Mouse (Mus musculus): ENCODE data around the gene Olfr802. TPM values are rescaled to one million over a fixed set of nuclear protein-coding genes. Genes with fewer than 3 reads are reported as not detected.

Gene Olfr802
- not detected in 2 replicates for polyA plus RNA-seq (2016; fragmentation: Nextera tagmentation; extraction: Ambion mirVana)

DNA sequence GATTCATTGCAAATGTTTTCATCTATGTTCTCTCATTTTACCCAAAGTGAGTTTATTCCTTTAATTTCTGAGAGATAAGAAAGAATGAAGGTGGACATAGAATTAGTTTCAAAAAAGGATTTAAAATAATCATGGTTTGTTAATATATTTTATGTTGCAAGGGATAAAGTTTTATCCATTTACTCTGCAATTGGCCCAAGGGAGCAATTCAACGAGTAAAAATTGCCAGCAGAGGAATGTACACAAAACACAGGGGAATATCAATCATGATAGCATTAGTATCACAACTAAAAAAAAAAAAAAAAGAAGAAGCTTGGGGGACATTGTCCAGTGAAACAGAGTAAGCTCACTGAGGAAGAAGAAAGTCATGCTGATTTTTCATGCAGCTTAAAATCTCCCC is at the start of gene Olfr802:
TSS of gene Olfr802 (minus strand) at position 101 of the 400 bp plus-strand sequence.
- Histone ChIP-seq H3K27me3 (ENCODE audit: low read depth, poor library complexity, severe bottlenecking) (no peaks in the 10 kb centered on the region), H3K9me3 (replicated peaks) (no peaks in the 10 kb centered on the region), H3K27ac (replicated peaks) (no peak within 1 kb of the TSS), H3K4me1 (no peaks in the 10 kb centered on the region), H3K4me3 (no peak within 1 kb of the TSS), H3K36me3 (no peaks in the 10 kb centered on the region)
- no peak for DNase-seq (ENCODE audit: low spot score)
- 68% methylated on average over 1 of the region's 1 CpGs for WGBS

DNA sequence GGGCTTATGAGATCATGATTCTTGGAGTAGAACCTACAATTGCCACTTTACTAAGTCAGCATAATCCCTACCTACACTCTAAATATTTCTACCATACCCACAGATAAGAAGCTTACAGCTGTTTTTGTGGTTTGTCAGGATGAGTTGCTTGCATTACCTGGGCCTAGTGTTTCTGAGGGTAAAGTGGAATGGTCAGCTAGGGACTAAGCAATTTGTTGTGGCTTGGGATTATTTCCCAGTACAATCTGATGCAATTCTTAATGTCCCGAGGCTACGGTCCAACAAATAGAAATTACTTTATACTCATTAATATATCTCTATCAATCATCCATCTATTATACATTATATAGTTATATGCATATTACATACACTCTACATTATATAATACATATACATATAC is 41.3 kb upstream of the Olfr802 start, which contains the start of gene Olfr805:
TSS of gene Olfr805 (minus strand) at position 101 of the 400 bp plus-strand sequence.
- Histone ChIP-seq H3K27me3 (ENCODE audit: low read depth, poor library complexity, severe bottlenecking) (no peaks in the 10 kb centered on the region), H3K36me3 (no peaks in the 10 kb centered on the region), H3K4me3 (no peak within 1 kb of the TSS), H3K4me1 (no peaks in the 10 kb centered on the region), H3K9me3 (replicated peaks) (no peaks in the 10 kb centered on the region), H3K27ac (replicated peaks) (no peak within 1 kb of the TSS)
- WGBS = 94% methylated on average over 2 of the region's 2 CpGs
- no peak for DNase-seq (ENCODE audit: low spot score)

DNA sequence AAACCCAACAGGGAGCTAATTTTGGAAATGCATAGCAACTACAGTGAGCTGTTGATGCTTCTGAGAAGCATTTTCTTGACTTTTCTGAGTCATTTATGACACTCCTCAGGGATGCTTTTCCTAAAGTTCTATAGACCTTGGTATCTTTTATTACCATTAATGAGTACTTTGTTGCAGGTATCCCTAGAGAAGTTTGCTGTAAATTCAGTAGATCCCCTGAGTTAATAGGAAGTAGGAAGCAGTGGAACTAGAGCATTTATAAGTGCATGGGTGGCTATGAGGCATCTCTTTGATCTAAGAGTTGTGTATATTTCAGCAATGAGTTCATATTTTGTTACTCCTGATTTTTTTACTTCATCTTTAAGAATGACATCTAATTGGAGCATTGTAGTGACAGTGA is 14.9 kb upstream of the Olfr802 start, which contains the start of gene Olfr804:
TSS of gene Olfr804 (plus strand) at position 301 of the 400 bp plus-strand sequence.
- H3K4me3 ChIP-seq = no peak within 1 kb of the TSS
- no peak for DNase-seq (ENCODE audit: low spot score)
- no peaks in the 10 kb centered on the region for H3K4me1 ChIP-seq
- no peaks in the 10 kb centered on the region for H3K36me3 ChIP-seq
- H3K27me3 ChIP-seq (ENCODE audit: low read depth, poor library complexity, severe bottlenecking) = no peaks in the 10 kb centered on the region
- no peak within 1 kb of the TSS for H3K27ac ChIP-seq (replicated peaks)
- H3K9me3 ChIP-seq (replicated peaks) = no peaks in the 10 kb centered on the region

DNA sequence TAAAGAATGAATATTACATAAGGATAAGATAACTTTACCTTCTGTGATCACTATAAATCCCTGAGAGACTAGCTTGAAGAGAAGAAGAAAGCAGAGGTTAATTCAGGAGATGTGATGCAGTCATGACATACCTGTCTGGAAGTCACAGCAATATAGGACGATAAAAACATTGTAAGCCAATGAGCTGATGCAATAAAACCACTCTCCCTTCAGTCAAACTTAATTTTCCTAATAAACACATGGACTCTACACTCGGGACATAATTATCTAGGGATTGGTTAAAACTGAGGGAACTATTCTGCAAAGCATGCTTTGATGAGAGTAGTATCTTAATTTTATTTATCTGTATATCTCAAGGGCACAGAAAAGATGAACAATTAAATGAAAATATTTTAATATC is 6.2 kb upstream of the Olfr802 start, which contains the start of gene Olfr803:
TSS of gene Olfr803 (minus strand) at position 101 of the 400 bp plus-strand sequence.
- Histone ChIP-seq H3K4me3 (no peak within 1 kb of the TSS), H3K27ac (replicated peaks) (no peak within 1 kb of the TSS), H3K9me3 (replicated peaks) (no peaks in the 10 kb centered on the region), H3K36me3 (no peaks in the 10 kb centered on the region), H3K27me3 (ENCODE audit: low read depth, poor library complexity, severe bottlenecking) (no peaks in the 10 kb centered on the region), H3K4me1 (no peaks in the 10 kb centered on the region)
- WGBS = 91% methylated on average over 2 of the region's 2 CpGs
- DNase-seq (ENCODE audit: low spot score) = no peak

DNA sequence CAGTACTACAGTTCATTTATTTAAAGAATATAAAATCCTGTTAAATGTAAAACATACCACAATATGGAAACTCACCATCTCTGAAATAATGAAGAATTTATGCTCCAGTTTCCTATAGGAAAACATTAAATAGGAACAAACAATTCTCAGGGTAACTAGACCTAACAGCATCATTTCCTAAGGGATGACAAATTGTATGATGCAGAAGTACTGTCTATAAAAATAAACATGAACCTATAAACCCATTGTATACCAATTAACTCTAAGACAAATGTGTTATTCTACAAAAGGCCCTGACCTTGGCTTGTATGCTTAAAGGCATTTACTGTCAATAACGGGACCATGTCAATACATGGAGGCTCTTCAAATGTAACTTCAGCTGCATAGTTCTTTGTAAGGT is 14.2 kb downstream of the Olfr802 start, which contains the start of gene Olfr801:
TSS of gene Olfr801 (minus strand) at position 101 of the 400 bp plus-strand sequence.
- no peak for DNase-seq (ENCODE audit: low spot score)
- 82% methylated on average over 1 of the region's 1 CpGs for WGBS
- H3K4me1 ChIP-seq = no peaks in the 10 kb centered on the region
- H3K27me3 ChIP-seq (ENCODE audit: low read depth, poor library complexity, severe bottlenecking) = no peaks in the 10 kb centered on the region
- no peak within 1 kb of the TSS for H3K27ac ChIP-seq (replicated peaks)
- H3K4me3 ChIP-seq = no peak within 1 kb of the TSS
- no peaks in the 10 kb centered on the region for H3K36me3 ChIP-seq
- no peaks in the 10 kb centered on the region for H3K9me3 ChIP-seq (replicated peaks)

DNA sequence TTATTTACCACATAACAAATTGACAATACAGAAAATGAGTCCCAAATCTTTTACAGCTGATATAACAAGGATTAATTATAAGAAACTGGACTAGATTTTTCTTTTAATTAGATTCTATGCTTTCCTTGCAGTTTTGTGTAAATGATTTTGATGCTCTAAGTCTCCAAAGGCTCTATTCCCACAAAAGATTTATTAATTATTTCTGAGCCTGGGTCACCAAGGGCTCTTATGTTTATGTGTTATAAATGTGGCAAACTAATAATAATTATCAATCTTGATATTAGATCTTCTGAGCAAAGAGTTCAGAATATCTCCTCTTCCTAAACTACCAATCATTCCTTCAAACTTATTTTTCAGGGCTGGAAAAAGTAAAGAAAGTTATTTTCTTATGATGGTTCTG is 30.6 kb downstream of the Olfr802 start, which contains the start of gene Olfr800:
TSS of gene Olfr800 (plus strand) at position 301 of the 400 bp plus-strand sequence.
- Histone ChIP-seq H3K9me3 (replicated peaks) (no peaks in the 10 kb centered on the region), H3K4me1 (no peaks in the 10 kb centered on the region), H3K27ac (replicated peaks) (no peak within 1 kb of the TSS), H3K36me3 (no peaks in the 10 kb centered on the region), H3K27me3 (ENCODE audit: low read depth, poor library complexity, severe bottlenecking) (no peaks in the 10 kb centered on the region), H3K4me3 (no peak within 1 kb of the TSS)
- DNase-seq (ENCODE audit: low spot score) = no peak

DNA sequence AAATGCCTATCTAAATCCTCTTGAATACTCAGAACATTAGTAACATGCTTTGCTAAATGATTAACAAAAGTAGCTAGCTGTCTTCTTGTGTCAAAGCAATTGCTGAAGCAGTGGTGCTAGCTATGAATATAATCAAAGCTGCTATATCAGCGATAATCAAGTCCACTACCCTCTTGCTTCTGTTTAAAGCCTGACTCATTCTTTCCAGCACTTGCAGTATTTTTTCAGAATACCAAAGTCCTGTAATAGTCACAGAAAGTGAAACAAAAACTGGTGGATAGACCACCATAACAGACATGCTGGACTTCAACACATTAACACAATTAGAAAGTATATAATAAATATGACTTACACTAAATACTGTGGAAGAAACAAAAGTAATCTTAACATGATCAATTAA is 36.2 kb downstream of the Olfr802 start:
- Histone ChIP-seq H3K36me3 (no peaks in the 10 kb centered on the region), H3K27ac (replicated peaks) (no peak overlapping the region), H3K4me1 (no peaks in the 10 kb centered on the region), H3K27me3 (ENCODE audit: low read depth, poor library complexity, severe bottlenecking) (no peaks in the 10 kb centered on the region), H3K4me3 (no peak overlapping the region), H3K9me3 (replicated peaks) (no peaks in the 10 kb centered on the region)
- DNase-seq (ENCODE audit: low spot score) = no peak
- WGBS = 86% methylated on average over 1 of the region's 1 CpGs

DNA sequence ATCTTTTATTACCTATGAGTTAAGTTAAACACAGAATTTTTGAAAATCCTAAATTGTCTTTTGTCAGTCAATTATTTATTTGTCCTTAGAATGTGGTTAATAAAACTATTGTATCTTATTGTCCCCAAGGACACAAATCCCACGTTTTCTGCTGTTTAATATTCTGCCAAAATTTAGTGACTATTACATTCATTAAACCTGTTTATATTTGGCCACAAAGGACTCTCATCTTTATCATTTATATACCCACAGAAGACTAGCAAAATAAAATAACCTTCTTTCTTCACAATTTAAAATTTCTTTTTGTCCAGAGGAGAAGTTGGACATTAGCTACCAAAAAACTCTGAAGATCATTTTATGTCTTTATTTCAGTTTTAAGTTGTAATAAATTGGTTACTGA is 50.8 kb downstream of the Olfr802 start, which contains the start of gene Olfr799:
TSS of gene Olfr799 (plus strand) at position 301 of the 400 bp plus-strand sequence.
- DNase-seq (ENCODE audit: low spot score) = no peak
- H3K9me3 ChIP-seq (replicated peaks) = no peaks in the 10 kb centered on the region
- no peaks in the 10 kb centered on the region for H3K36me3 ChIP-seq
- no peaks in the 10 kb centered on the region for H3K4me1 ChIP-seq
- H3K4me3 ChIP-seq = no peak within 1 kb of the TSS
- no peaks in the 10 kb centered on the region for H3K27me3 ChIP-seq (ENCODE audit: low read depth, poor library complexity, severe bottlenecking)
- H3K27ac ChIP-seq (replicated peaks) = no peak within 1 kb of the TSS
- 37% methylated on average over 1 of the region's 1 CpGs for WGBS

DNA sequence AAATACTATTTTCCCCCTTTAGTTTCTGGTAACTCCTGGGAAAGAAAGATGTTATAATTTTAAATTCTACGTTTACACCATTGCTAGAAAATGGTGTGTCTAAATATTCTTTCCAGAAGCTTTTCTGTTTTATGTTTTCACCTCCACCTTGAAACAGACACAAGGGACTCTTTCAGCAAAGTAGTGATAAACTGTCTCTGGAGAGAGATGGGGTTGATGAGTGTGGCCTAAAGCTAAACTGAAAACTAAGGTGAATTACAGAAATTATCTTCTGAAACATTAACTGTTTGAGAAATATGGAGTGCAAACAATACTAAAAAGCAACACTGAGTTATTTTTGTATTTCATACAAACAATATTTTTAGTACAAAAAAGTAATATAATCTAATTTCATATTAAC is 60.1 kb downstream of the Olfr802 start, which contains the start of gene Olfr798:
TSS of gene Olfr798 (minus strand) at position 101 of the 400 bp plus-strand sequence.
- no peaks in the 10 kb centered on the region for H3K27me3 ChIP-seq (ENCODE audit: low read depth, poor library complexity, severe bottlenecking)
- H3K27ac ChIP-seq (replicated peaks) = no peak within 1 kb of the TSS
- 84% methylated on average over 1 of the region's 1 CpGs for WGBS
- no peaks in the 10 kb centered on the region for H3K4me1 ChIP-seq
- no peaks in the 10 kb centered on the region for H3K36me3 ChIP-seq
- H3K4me3 ChIP-seq = no peak within 1 kb of the TSS
- DNase-seq (ENCODE audit: low spot score) = no peak
- no peaks in the 10 kb centered on the region for H3K9me3 ChIP-seq (replicated peaks)

Small RNA genes within 50 kb of the gene (microRNA-seq; reads per million reads assigned to microRNA genes)
- gene Gm24485 = not detected

Other genes with a start within 250 kb of the Olfr802 start
- not detected in 2 replicates for gene Olfr787, start 226.3 kb downstream of the Olfr802 start, polyA plus RNA-seq (2016; fragmentation: Nextera tagmentation; extraction: Ambion mirVana)
- gene Olfr788, start 217.2 kb downstream of the Olfr802 start, polyA plus RNA-seq (2016; fragmentation: Nextera tagmentation; extraction: Ambion mirVana) = not detected in 2 replicates
- gene Olfr789, start 203.4 kb downstream of the Olfr802 start, polyA plus RNA-seq (2016; fragmentation: Nextera tagmentation; extraction: Ambion mirVana) = not detected in 2 replicates
- gene Olfr790, start 189.7 kb downstream of the Olfr802 start, polyA plus RNA-seq (2016; fragmentation: Nextera tagmentation; extraction: Ambion mirVana) = not detected in 2 replicates
- not detected in 2 replicates for gene Olfr791, start 166.4 kb downstream of the Olfr802 start, polyA plus RNA-seq (2016; fragmentation: Nextera tagmentation; extraction: Ambion mirVana)
- not detected in 2 replicates for gene Olfr792, start 149.0 kb downstream of the Olfr802 start, polyA plus RNA-seq (2016; fragmentation: Nextera tagmentation; extraction: Ambion mirVana)
- not detected in 2 replicates for gene Olfr794, start 120.5 kb downstream of the Olfr802 start, polyA plus RNA-seq (2016; fragmentation: Nextera tagmentation; extraction: Ambion mirVana)
- gene Olfr796, start 75.6 kb downstream of the Olfr802 start, polyA plus RNA-seq (2016; fragmentation: Nextera tagmentation; extraction: Ambion mirVana) = not detected in 2 replicates
- not detected in 2 replicates for gene Olfr798, start 60.2 kb downstream of the Olfr802 start, polyA plus RNA-seq (2016; fragmentation: Nextera tagmentation; extraction: Ambion mirVana)
- not detected in 2 replicates for gene Olfr799, start 50.7 kb downstream of the Olfr802 start, polyA plus RNA-seq (2016; fragmentation: Nextera tagmentation; extraction: Ambion mirVana)
- gene Olfr800, start 30.5 kb downstream of the Olfr802 start, polyA plus RNA-seq (2016; fragmentation: Nextera tagmentation; extraction: Ambion mirVana) = not detected in 2 replicates
- gene Olfr801, start 14.3 kb downstream of the Olfr802 start, polyA plus RNA-seq (2016; fragmentation: Nextera tagmentation; extraction: Ambion mirVana) = not detected in 2 replicates
- not detected in 2 replicates for gene Olfr803, start 6.1 kb upstream of the Olfr802 start, polyA plus RNA-seq (2016; fragmentation: Nextera tagmentation; extraction: Ambion mirVana)
- not detected in 2 replicates for gene Olfr804, start 15.0 kb upstream of the Olfr802 start, polyA plus RNA-seq (2016; fragmentation: Nextera tagmentation; extraction: Ambion mirVana)
- gene Olfr805, start 41.2 kb upstream of the Olfr802 start, polyA plus RNA-seq (2016; fragmentation: Nextera tagmentation; extraction: Ambion mirVana) = not detected in 2 replicates
- gene Olfr806, start 53.8 kb upstream of the Olfr802 start, polyA plus RNA-seq (2016; fragmentation: Nextera tagmentation; extraction: Ambion mirVana) = not detected in 2 replicates
- not detected in 2 replicates for gene Olfr807, start 69.6 kb upstream of the Olfr802 start, polyA plus RNA-seq (2016; fragmentation: Nextera tagmentation; extraction: Ambion mirVana)
- gene Olfr808, start 77.3 kb upstream of the Olfr802 start, polyA plus RNA-seq (2016; fragmentation: Nextera tagmentation; extraction: Ambion mirVana) = not detected in 2 replicates
- gene Olfr809, start 86.5 kb upstream of the Olfr802 start, polyA plus RNA-seq (2016; fragmentation: Nextera tagmentation; extraction: Ambion mirVana) = not detected in 2 replicates
- not detected in 2 replicates for gene Olfr810, start 106.7 kb upstream of the Olfr802 start, polyA plus RNA-seq (2016; fragmentation: Nextera tagmentation; extraction: Ambion mirVana)
- gene Olfr811, start 116.2 kb upstream of the Olfr802 start, polyA plus RNA-seq (2016; fragmentation: Nextera tagmentation; extraction: Ambion mirVana) = not detected in 2 replicates
- gene Olfr812, start 157.9 kb upstream of the Olfr802 start, polyA plus RNA-seq (2016; fragmentation: Nextera tagmentation; extraction: Ambion mirVana) = not detected in 2 replicates
- not detected in 2 replicates for gene Olfr813, start 167.2 kb upstream of the Olfr802 start, polyA plus RNA-seq (2016; fragmentation: Nextera tagmentation; extraction: Ambion mirVana)
- not detected in 2 replicates for gene Olfr814, start 191.7 kb upstream of the Olfr802 start, polyA plus RNA-seq (2016; fragmentation: Nextera tagmentation; extraction: Ambion mirVana)
- not detected in 2 replicates for gene Olfr815, start 217.7 kb upstream of the Olfr802 start, polyA plus RNA-seq (2016; fragmentation: Nextera tagmentation; extraction: Ambion mirVana)
- gene Olfr816, start 227.4 kb upstream of the Olfr802 start, polyA plus RNA-seq (2016; fragmentation: Nextera tagmentation; extraction: Ambion mirVana) = not detected in 2 replicates